15 mouse cellular contexts compared by ENCODE assay signal in the genomic region with DNA sequence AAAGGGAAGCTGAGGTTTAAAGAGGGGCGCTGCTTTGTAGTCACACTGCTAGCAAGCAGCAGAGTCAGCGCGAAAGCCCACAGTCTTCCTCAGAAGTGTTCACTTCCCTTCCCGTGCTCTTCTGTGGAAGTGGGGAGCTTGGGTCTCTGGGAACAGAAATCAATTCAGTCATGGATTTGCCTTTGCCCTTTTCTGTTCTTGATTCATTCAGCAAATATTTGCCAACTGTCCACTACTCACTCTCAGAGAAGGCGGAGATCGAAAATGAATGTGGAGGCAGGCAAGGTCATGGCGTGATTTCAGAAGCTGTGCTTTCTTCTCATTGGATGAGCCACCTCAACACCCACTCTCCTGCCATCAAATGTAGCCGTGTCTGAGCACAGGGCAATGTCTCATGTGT. TPM values are rescaled to one million over a fixed set of nuclear protein-coding genes. Genes with fewer than 3 reads are reported as not detected.
DNase-seq lines count a peak whose midpoint lies in the region; ATAC-seq and TF ChIP-seq lines count a peak whose summit lies in the region.
"Had no signal": no experiment of that assay in that cellular context is flagged by ENCODE, and none has a peak within 500 bp of the region (broad histone marks: within the 10 kb centered on the region; RNA-seq: fewer than 3 reads in every experiment).

No protein-coding gene starts in this region.

- H3K79me2 ChIP-seq in macrophage (ENCODE audit: inconsistent target) = peaks cover 21% of the 10 kb centered on the region; the same call in 1 of the 2 replicates

- DNase-seq in heart, adult 18-20 months = peak; percentile 18 to 44
- no peak for DNase-seq in heart, postnatal 4 days
- DNase-seq in adrenal gland, postnatal 36 days = peak; percentile 72 to 73
- peak; percentile 35 for DNase-seq in liver
- DNase-seq in cerebellum, postnatal 14 days = no peak
- no peak for DNase-seq in hindbrain, postnatal 0 days (ENCODE audit: low spot score)
- DNase-seq: left cerebral cortex, postnatal 4 days; right cerebral cortex, postnatal 14 days; thymus, postnatal 36 days had no signal

- WGBS in macrophage (ENCODE audit: missing documents) = 14% methylated on average over 8 of the region's 8 CpGs
- 88% methylated on average over 8 of the region's 8 CpGs for WGBS in midbrain, embryonic 13.5 days
- WGBS in hindbrain, postnatal 0 days = 86% methylated on average over 8 of the region's 8 CpGs

- no peaks in the 10 kb centered on the region for H3K36me3 ChIP-seq in macrophage (ENCODE audit: inconsistent target)
- peaks cover 6% of the 10 kb centered on the region for H3K36me3 ChIP-seq in midbrain, embryonic 13.5 days
- H3K36me3 ChIP-seq in hindbrain, postnatal 0 days (ENCODE audit: insufficient read depth, low read length) = 0 out of 2 replicates have a peak, but pooled peaks cover 6% of the 10 kb centered on the region

- H3K27me3 ChIP-seq in midbrain, embryonic 13.5 days = no peaks in the 10 kb centered on the region
- H3K27me3 ChIP-seq in hindbrain, postnatal 0 days (ENCODE audit: insufficient read depth, low read length) = no peaks in the 10 kb centered on the region
- H3K27me3 ChIP-seq: midbrain, embryonic 12.5 days; neural tube, embryonic 13.5 days had no signal

- no peak for TF ChIP-seq CTCF in hindbrain, postnatal 0 days (IDR thresholded peaks at IDR 0.05; ENCODE audit: low read depth)

- H3K27ac ChIP-seq in macrophage = peak overlapping the region; percentile 79
- no peak overlapping the region for H3K27ac ChIP-seq in midbrain, embryonic 13.5 days
- no peak overlapping the region for H3K27ac ChIP-seq in hindbrain, postnatal 0 days
- H3K27ac ChIP-seq: midbrain, embryonic 12.5 days; neural tube, embryonic 13.5 days had no signal

- no peak overlapping the region for H3K9ac ChIP-seq in midbrain, embryonic 13.5 days (replicated peaks)
- H3K9ac ChIP-seq in hindbrain, postnatal 0 days (replicated peaks; ENCODE audit: low read length) = no peak overlapping the region
- H3K9ac ChIP-seq: midbrain, embryonic 12.5 days; neural tube, embryonic 13.5 days had no signal

- no peak overlapping the region for H3K4me3 ChIP-seq in macrophage (ENCODE audit: inconsistent target)
- no peak overlapping the region for H3K4me3 ChIP-seq in midbrain, embryonic 13.5 days (replicated peaks)
- H3K4me3 ChIP-seq in hindbrain, postnatal 0 days (ENCODE audit: low read length) = no peak overlapping the region
- H3K4me3 ChIP-seq: midbrain, embryonic 12.5 days; neural tube, embryonic 13.5 days had no signal

- no peaks in the 10 kb centered on the region for H3K9me3 ChIP-seq in midbrain, embryonic 13.5 days
- no peaks in the 10 kb centered on the region for H3K9me3 ChIP-seq in hindbrain, postnatal 0 days (ENCODE audit: low read length)
- H3K9me3 ChIP-seq: midbrain, embryonic 12.5 days; neural tube, embryonic 13.5 days had no signal

- peaks cover 25% of the 10 kb centered on the region for H3K4me1 ChIP-seq in midbrain, embryonic 13.5 days (replicated peaks)
- H3K4me1 ChIP-seq in hindbrain, postnatal 0 days (ENCODE audit: insufficient read depth, low read length) = peaks cover 5% of the 10 kb centered on the region; the same call in 1 of the 2 replicates

- ATAC-seq in midbrain, embryonic 13.5 days = no peak
- ATAC-seq in hindbrain, postnatal 0 days = no peak

- H3K4me2 ChIP-seq in midbrain, embryonic 13.5 days (replicated peaks) = no peak overlapping the region
- H3K4me2 ChIP-seq in hindbrain, postnatal 0 days (ENCODE audit: low read depth, low read length) = no peak overlapping the region
- H3K4me2 ChIP-seq: midbrain, embryonic 12.5 days; neural tube, embryonic 13.5 days had no signal

RNA-seq across cellular contexts. Expression of a gene that starts 1.8 kb away (rescaled TPM):
- total RNA-seq in heart, adult 18-20 months (2021) = 10 to 100 TPM; 23.0 to 23.1 TPM
- total RNA-seq in heart, postnatal 4 days (2021) = 10 to 100 TPM; 20.2 to 23.1 TPM
- total RNA-seq in adrenal gland, postnatal 36 days (2021) = 10 to 100 TPM; 28.3 to 33.2 TPM
- total RNA-seq in macrophage (2018; cell fraction: chromatin; rRNA removed) = 10 to 100 TPM in 21 of 26 experiments, 1 to 10 TPM in 5; 6.5 to 22.0 (median 12.5) TPM
- 10 to 100 TPM; 18.2 to 41.3 (median 30.7) TPM for total RNA-seq in macrophage (2018; cell fraction: cytosol; rRNA removed)
- total RNA-seq in macrophage (2018; cell fraction: nucleus; rRNA removed) = 10 to 100 TPM in 25 of 26 experiments, 1 to 10 TPM in 1; 9.1 to 26.2 (median 17.8) TPM
- polyA plus RNA-seq in macrophage (2018) = 6.9 to 30.0 TPM (median 27.8 TPM) in 3 replicates
- 77.6 and 81.1 TPM in 2 replicates for polyA plus RNA-seq in midbrain, embryonic 13.5 days (2015; fragmentation: Nextera tagmentation; extraction: Ambion mirVana)
- total RNA-seq in hindbrain, postnatal 0 days (2014; rRNA removed) = 165 and 315 TPM in 2 replicates
- polyA plus RNA-seq in hindbrain, postnatal 0 days (2015; fragmentation: Nextera tagmentation; extraction: Ambion mirVana) = 108 and 113 TPM in 2 replicates

RNA-seq across cellular contexts. Expression of a gene that starts 2.2 kb away (rescaled TPM):
- total RNA-seq in heart, adult 18-20 months (2021) = 10 to 100 TPM in 1 of 2 experiments, 1 to 10 TPM in 1; 3.7 to 11.1 TPM
- total RNA-seq in heart, postnatal 4 days (2021) = 1 to 10 TPM; 2.5 to 4.3 TPM
- 1 to 10 TPM; 5.0 to 8.4 TPM for total RNA-seq in adrenal gland, postnatal 36 days (2021)
- 1 to 10 TPM in 2 of 26 experiments, under 1 TPM in 2, not detected in 22; 0.80 to 2.1 (median 1.00) TPM for total RNA-seq in macrophage (2018; cell fraction: chromatin; rRNA removed)
- 10 to 100 TPM in 2 of 26 experiments, 1 to 10 TPM in 21, under 1 TPM in 2, not detected in 1; 0.24 to 13.8 (median 4.8) TPM for total RNA-seq in macrophage (2018; cell fraction: cytosol; rRNA removed)
- 1 to 10 TPM in 17 of 26 experiments, under 1 TPM in 1, not detected in 8; 0.64 to 8.1 (median 2.6) TPM for total RNA-seq in macrophage (2018; cell fraction: nucleus; rRNA removed)
- 0.30 TPM in 1 of 3 replicates, not detected in the others for polyA plus RNA-seq in macrophage (2018)
- polyA plus RNA-seq in midbrain, embryonic 13.5 days (2015; fragmentation: Nextera tagmentation; extraction: Ambion mirVana) = 4.5 and 5.2 TPM in 2 replicates
- total RNA-seq in hindbrain, postnatal 0 days (2014; rRNA removed) = 34.4 and 36.9 TPM in 2 replicates
- polyA plus RNA-seq in hindbrain, postnatal 0 days (2015; fragmentation: Nextera tagmentation; extraction: Ambion mirVana) = 9.6 and 10.8 TPM in 2 replicates

RNA-seq across cellular contexts. Expression of a gene that starts 14.8 kb away (rescaled TPM):
- total RNA-seq in heart, adult 18-20 months (2021) = 10 to 100 TPM; 18.7 to 34.2 TPM
- 10 to 100 TPM; 22.1 to 25.8 TPM for total RNA-seq in heart, postnatal 4 days (2021)
- total RNA-seq in adrenal gland, postnatal 36 days (2021) = 100 to 1,000 TPM; 116 to 144 TPM
- 1,000 to 10,000 TPM in 5 of 26 experiments, 100 to 1,000 TPM in 14, 10 to 100 TPM in 7; 32.1 to 2,513 (median 588) TPM for total RNA-seq in macrophage (2018; cell fraction: chromatin; rRNA removed)
- total RNA-seq in macrophage (2018; cell fraction: cytosol; rRNA removed) = 1,000 to 10,000 TPM in 10 of 26 experiments, 100 to 1,000 TPM in 16; 124 to 5,022 (median 365) TPM
- total RNA-seq in macrophage (2018; cell fraction: nucleus; rRNA removed) = 1,000 to 10,000 TPM in 16 of 26 experiments, 100 to 1,000 TPM in 10; 160 to 4,105 (median 1,154) TPM
- 114 to 215 TPM (median 133 TPM) in 3 replicates for polyA plus RNA-seq in macrophage (2018)
- 6.5 and 7.3 TPM in 2 replicates for polyA plus RNA-seq in midbrain, embryonic 13.5 days (2015; fragmentation: Nextera tagmentation; extraction: Ambion mirVana)
- total RNA-seq in hindbrain, postnatal 0 days (2014; rRNA removed) = 31.1 and 34.1 TPM in 2 replicates
- polyA plus RNA-seq in hindbrain, postnatal 0 days (2015; fragmentation: Nextera tagmentation; extraction: Ambion mirVana) = 36.7 and 39.5 TPM in 2 replicates

RNA-seq across cellular contexts. Expression of a gene that starts 15.0 kb away (rescaled TPM):
- total RNA-seq in heart, adult 18-20 months (2021) = not detected
- not detected for total RNA-seq in heart, postnatal 4 days (2021)
- total RNA-seq in adrenal gland, postnatal 36 days (2021) = not detected
- not detected for total RNA-seq in macrophage (2018; cell fraction: chromatin; rRNA removed)
- total RNA-seq in macrophage (2018; cell fraction: cytosol; rRNA removed) = not detected
- not detected for total RNA-seq in macrophage (2018; cell fraction: nucleus; rRNA removed)
- not detected in 3 replicates for polyA plus RNA-seq in macrophage (2018)
- not detected in 2 replicates for polyA plus RNA-seq in midbrain, embryonic 13.5 days (2015; fragmentation: Nextera tagmentation; extraction: Ambion mirVana)
- not detected in 2 replicates for total RNA-seq in hindbrain, postnatal 0 days (2014; rRNA removed)
- not detected in 2 replicates for polyA plus RNA-seq in hindbrain, postnatal 0 days (2015; fragmentation: Nextera tagmentation; extraction: Ambion mirVana)
- total RNA-seq: left cerebral cortex, postnatal 4 days had no signal
- polyA plus RNA-seq: heart, postnatal 0 days; large intestine, adult 2 months; neural tube, embryonic 13.5 days had no signal

RNA-seq across cellular contexts. Expression of a gene that starts 27.4 kb away (rescaled TPM):
- total RNA-seq in heart, adult 18-20 months (2021) = 10 to 100 TPM in 1 of 2 experiments, 1 to 10 TPM in 1; 9.4 to 10.7 TPM
- 10 to 100 TPM; 19.2 to 21.2 TPM for total RNA-seq in heart, postnatal 4 days (2021)
- 10 to 100 TPM in 1 of 2 experiments, 1 to 10 TPM in 1; 8.0 to 12.5 TPM for total RNA-seq in adrenal gland, postnatal 36 days (2021)
- 1 to 10 TPM; 1.2 to 7.3 (median 3.6) TPM for total RNA-seq in macrophage (2018; cell fraction: chromatin; rRNA removed)
- 10 to 100 TPM; 12.6 to 37.1 (median 24.2) TPM for total RNA-seq in macrophage (2018; cell fraction: cytosol; rRNA removed)
- 10 to 100 TPM in 4 of 26 experiments, 1 to 10 TPM in 21, under 1 TPM in 1; 0.87 to 14.7 (median 6.1) TPM for total RNA-seq in macrophage (2018; cell fraction: nucleus; rRNA removed)
- 13.0 to 46.6 TPM (median 28.5 TPM) in 3 replicates for polyA plus RNA-seq in macrophage (2018)
- 8.7 and 8.8 TPM in 2 replicates for polyA plus RNA-seq in midbrain, embryonic 13.5 days (2015; fragmentation: Nextera tagmentation; extraction: Ambion mirVana)
- 29.5 and 30.9 TPM in 2 replicates for total RNA-seq in hindbrain, postnatal 0 days (2014; rRNA removed)
- polyA plus RNA-seq in hindbrain, postnatal 0 days (2015; fragmentation: Nextera tagmentation; extraction: Ambion mirVana) = 37.2 and 38.0 TPM in 2 replicates

Comparison
In these comparisons a context has a peak if more than half of its experiments do, and no peak if none do; other contexts are left out.
1. DNase-seq: peak in heart, adult 18-20 months (2 of 2), adrenal gland, postnatal 36 days (2 of 2) and liver (single experiment); none in heart, postnatal 4 days (single experiment), cerebellum, postnatal 14 days (0 of 2) and hindbrain, postnatal 0 days (single experiment).